Comparison of ENCODE assay signal across 12 mouse cellular contexts in genomic region chr13:46349664-46350063, GRCm38 (mm10).
DNase-seq lines count a peak whose midpoint lies in the region; ATAC-seq and TF ChIP-seq lines count a peak whose summit lies in the region.
"Had no signal": no experiment of that assay in that cellular context is flagged by ENCODE, and none has a peak within 500 bp of the region (broad histone marks: within the 10 kb centered on the region; RNA-seq: fewer than 3 reads in every experiment).

No protein-coding gene starts in this region.

- no peak overlapping the region for H3K4me2 ChIP-seq in kidney, postnatal 0 days (ENCODE audit: low read length)
- H3K4me2 ChIP-seq in neural tube, embryonic 11.5 days (ENCODE audit: low read depth), result no peak overlapping the region
- H3K4me2 ChIP-seq: embryonic facial prominence, embryonic 13.5 days; kidney, embryonic 15.5 days; liver, embryonic 11.5 days had no signal

- H3K36me3 ChIP-seq in kidney, postnatal 0 days (ENCODE audit: insufficient read depth, low read length), result no peaks in the 10 kb centered on the region
- H3K36me3 ChIP-seq in neural tube, embryonic 11.5 days (ENCODE audit: control insufficient read depth, insufficient read depth, low read length), result no peaks in the 10 kb centered on the region
- H3K36me3 ChIP-seq: embryonic facial prominence, embryonic 13.5 days; kidney, embryonic 15.5 days had no signal

- H3K4me1 ChIP-seq in kidney, postnatal 0 days (replicated peaks; ENCODE audit: insufficient read depth, low read length), result no peaks in the 10 kb centered on the region
- no peaks in the 10 kb centered on the region for H3K4me1 ChIP-seq in neural tube, embryonic 11.5 days (ENCODE audit: control insufficient read depth, insufficient read depth, low read length)
- H3K4me1 ChIP-seq: kidney, embryonic 15.5 days had no signal

- WGBS in kidney, postnatal 0 days, result 92% methylated on average over 3 of the region's 3 CpGs
- 54% methylated on average over 3 of the region's 3 CpGs for WGBS in neural tube, embryonic 11.5 days

- DNase-seq in cerebellum, adult 9-11 months, result no peak
- peak; percentile 20 for DNase-seq in kidney, postnatal 0 days (ENCODE audit: low spot score)
- DNase-seq in kidney, adult 18-20 months, result no peak
- peak; percentile 44 for DNase-seq in neural tube, embryonic 11.5 days (ENCODE audit: low spot score)
- DNase-seq in neural tube, embryonic 10.5 days (ENCODE audit: extremely low spot score, low spot score), result no peak
- no peak for DNase-seq in ovary, postnatal 10 days (ENCODE audit: low spot score)
- no peak for DNase-seq in urinary bladder, adult 2 months (ENCODE audit: low spot score)

- no peak overlapping the region for H3K27ac ChIP-seq in kidney, postnatal 0 days
- H3K27ac ChIP-seq in neural tube, embryonic 11.5 days (ENCODE audit: low read depth, low read length), result no peak overlapping the region
- H3K27ac ChIP-seq: embryonic facial prominence, embryonic 13.5 days; heart, adult 2 months; kidney, embryonic 15.5 days had no signal

- H3K4me3 ChIP-seq in kidney, postnatal 0 days (replicated peaks; ENCODE audit: low read depth, low read length), result no peak overlapping the region
- no peak overlapping the region for H3K4me3 ChIP-seq in neural tube, embryonic 11.5 days (ENCODE audit: low read depth, low read length)
- H3K4me3 ChIP-seq: embryonic facial prominence, embryonic 13.5 days; heart, adult 2 months; kidney, embryonic 15.5 days had no signal

- peak; percentile 49 for ATAC-seq in cerebellum, adult (ENCODE audit: insufficient number of reproducible peaks, low FRiP score, low TSS enrichment)
- no peak for ATAC-seq in kidney, postnatal 0 days (replicated peaks; ENCODE audit: low FRiP score, low read depth)
- ATAC-seq in neural tube, embryonic 11.5 days (ENCODE audit: insufficient read depth, low FRiP score, low TSS enrichment), result no peak

- H3K27me3 ChIP-seq in kidney, postnatal 0 days (ENCODE audit: insufficient read depth, low read length), result no peaks in the 10 kb centered on the region
- no peaks in the 10 kb centered on the region for H3K27me3 ChIP-seq in neural tube, embryonic 11.5 days (ENCODE audit: control insufficient read depth, insufficient read depth, low read length)
- H3K27me3 ChIP-seq: embryonic facial prominence, embryonic 13.5 days; kidney, embryonic 15.5 days had no signal

- no peaks in the 10 kb centered on the region for H3K9me3 ChIP-seq in kidney, postnatal 0 days (replicated peaks; ENCODE audit: low read length)
- no peaks in the 10 kb centered on the region for H3K9me3 ChIP-seq in neural tube, embryonic 11.5 days (ENCODE audit: control insufficient read depth, low read length)
- H3K9me3 ChIP-seq: embryonic facial prominence, embryonic 13.5 days; kidney, embryonic 15.5 days had no signal

- no peak for TF ChIP-seq CTCF in kidney, postnatal 0 days (IDR thresholded peaks at IDR 0.05; ENCODE audit: low read depth)

- no peak overlapping the region for H3K9ac ChIP-seq in kidney, postnatal 0 days (ENCODE audit: low read depth, low read length)
- no peak overlapping the region for H3K9ac ChIP-seq in neural tube, embryonic 11.5 days (ENCODE audit: low read length)
- H3K9ac ChIP-seq: embryonic facial prominence, embryonic 13.5 days; kidney, embryonic 15.5 days had no signal

Comparison
In these comparisons a context has a peak if more than half of its experiments do, and no peak if none do; other contexts are left out.
1. DNase-seq: peak in kidney, postnatal 0 days (single experiment) and neural tube, embryonic 11.5 days (single experiment); none in cerebellum, adult 9-11 months (single experiment), kidney, adult 18-20 months (single experiment), neural tube, embryonic 10.5 days (single experiment), ovary, postnatal 10 days (single experiment) and urinary bladder, adult 2 months (single experiment).